In genomic region chr9:46229573-46230449, GRCm38 (mm10) we compare ENCODE assay signal across 1 mouse cellular context.
TF ChIP-seq lines count a peak whose summit lies in the region.

No protein-coding gene starts in this region.

TF ChIP-seq in MEL, 35 proteins besides CTCF, POLR2A, EP300 and RAD21 (continued from another document):
- TF ChIP-seq CHD1 (IDR thresholded peaks at IDR 0.05; ENCODE audit: low read depth, low read length) (no peak), CHD2 (IDR thresholded peaks at IDR 0.05; ENCODE audit: low read length) (no peak), MXI1 (IDR thresholded peaks at IDR 0.05; ENCODE audit: low read depth, low read length) (peak; percentile 25; the same call in 1 of the 2 replicates), HCFC1 (IDR thresholded peaks at IDR 0.05; ENCODE audit: low read depth, low read length) (peak; percentile 53; the same call in 1 of the 2 replicates), ZKSCAN1 (IDR thresholded peaks at IDR 0.05; ENCODE audit: low read depth, low read length) (no peak), MEF2A (IDR thresholded peaks at IDR 0.05; ENCODE audit: extremely low read depth, insufficient replicate concordance, low read depth, low read length, poor library complexity, severe bottlenecking) (no peak), UBTF (IDR thresholded peaks at IDR 0.05; ENCODE audit: borderline replicate concordance, insufficient read depth, low read depth, low read length) (no peak), MYC (IDR thresholded peaks at IDR 0.05; ENCODE audit: low read depth, low read length) (peak; percentile 82), JUND (IDR thresholded peaks at IDR 0.05; ENCODE audit: low read depth, low read length) (no peak), POLR2AphosphoS2 (IDR thresholded peaks at IDR 0.05; ENCODE audit: low read length) (no peak), RCOR1 (IDR thresholded peaks at IDR 0.05; ENCODE audit: low read depth, low read length) (no peak), MAX (IDR thresholded peaks at IDR 0.05; ENCODE audit: low read length) (no peak), GATA1 (IDR thresholded peaks at IDR 0.05; ENCODE audit: low read depth, low read length) (no peak), TAL1 (IDR thresholded peaks at IDR 0.05; ENCODE audit: low read length) (no peak), SMC3 (IDR thresholded peaks at IDR 0.05; ENCODE audit: low read depth, low read length) (peak; percentile 68), MAZ (IDR thresholded peaks at IDR 0.05; ENCODE audit: low read depth, low read length) (no peak), SIN3A (IDR thresholded peaks at IDR 0.05; ENCODE audit: low read length) (peak; percentile 55; the same call in 1 of the 2 replicates), ZC3H11A (IDR thresholded peaks at IDR 0.05; ENCODE audit: low read depth, low read length) (peak; percentile 33; the same call in 1 of the 2 replicates), BHLHE40 (IDR thresholded peaks at IDR 0.05; ENCODE audit: borderline replicate concordance, low read depth, low read length) (no peak), KAT2A (conservative IDR thresholded peaks at IDR 0.05; ENCODE audit: low read depth, low read length) (no peak), GABPA (IDR thresholded peaks at IDR 0.05; ENCODE audit: low read depth, low read length) (no peak), MYB (IDR thresholded peaks at IDR 0.05; ENCODE audit: low read depth, low read length) (no peak), USF1 (IDR thresholded peaks at IDR 0.05; ENCODE audit: low read depth, low read length) (no peak), ELF1 (IDR thresholded peaks at IDR 0.05; ENCODE audit: low read depth, low read length) (no peak), TBP (IDR thresholded peaks at IDR 0.05; ENCODE audit: low read depth, low read length) (peak; percentile 60; the same call in 1 of the 2 replicates), ETS1 (IDR thresholded peaks at IDR 0.05; ENCODE audit: low read depth, low read length) (peak; percentile 45; the same call in 1 of the 2 replicates), ZNF384 (IDR thresholded peaks at IDR 0.05; ENCODE audit: low read depth, low read length) (no peak), NELFE (IDR thresholded peaks at IDR 0.05; ENCODE audit: low read depth, low read length) (peak; percentile 73), ZMIZ1 (IDR thresholded peaks at IDR 0.05; ENCODE audit: low read depth, low read length) (peak; percentile 55; the same call in 1 of the 2 replicates)
